Mouse (Mus musculus): ENCODE measurements at regions not wholly inside any gene's neighbourhood (a gene's known extent, or its start where the extent isn't known, plus 50 kb on each side); places are given as distances from the start of the nearest gene placed in this dataset.

DNA sequence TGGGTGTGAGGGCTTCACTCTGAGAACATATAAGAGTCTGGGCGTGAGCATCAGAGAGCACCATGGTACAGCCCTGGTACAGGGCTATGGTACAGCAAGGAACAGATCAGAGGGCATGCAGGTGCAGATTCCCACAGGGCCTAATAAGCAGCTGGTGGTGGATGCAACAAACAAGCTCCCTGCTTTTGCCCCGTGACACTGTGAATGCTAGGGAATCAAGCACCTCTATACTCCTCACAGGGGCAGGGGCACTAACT, 165.6 kb upstream of the Spats2l start:
- TF ChIP-seq POLR2A (IDR thresholded peaks at IDR 0.05; ENCODE audit: low read depth, low read length) (no peak), ZC3H11A (IDR thresholded peaks at IDR 0.05; ENCODE audit: low read depth, low read length) (no peak)

Measured in CH12.LX (cell line).